Mouse (Mus musculus) liver, embryonic 16.5 days (tissue): ENCODE results near the gene Efna4. TPM values are rescaled to one million over a fixed set of nuclear protein-coding genes. Genes with fewer than 3 reads are reported as not detected.
A peak's percentile ranks its signal among the peaks of the same experiment; 100 is the strongest.

Experiments used
- ATAC-seq: fragments of 200-750 bp; cut with Nextera tagmentation; 2 replicates; pipeline ENCODE4 v1.8.0; 2017; ENCODE audit warnings: low read depth, mild to moderate bottlenecking, moderate number of reproducible peaks, moderate library complexity
- H3K27ac ChIP-seq: fragments of 300-500 bp; sonication (generic); 2 replicates; pipeline ENCODE4 v1.5.1; 2014; ENCODE audit warnings: mild to moderate bottlenecking, low read length
- H3K27me3 ChIP-seq: fragments of 300-500 bp; sonication (generic); 2 replicates; pipeline ENCODE4 v1.6.1; 2014; ENCODE audit warnings: low read depth, low read length, mixed read lengths; ENCODE audit not compliant: control insufficient read depth, insufficient read depth
- H3K36me3 ChIP-seq: fragments of 300-500 bp; sonication (generic); 2 replicates; pipeline ENCODE4 v1.6.1; 2014; ENCODE audit warnings: mild to moderate bottlenecking; ENCODE audit not compliant: control insufficient read depth, insufficient read depth
- H3K4me1 ChIP-seq: fragments of 300-500 bp; sonication (generic); 2 replicates; pipeline ENCODE4 v1.6.1; 2014; ENCODE audit warnings: low read depth, low read length, mixed read lengths; ENCODE audit not compliant: control insufficient read depth
- H3K4me2 ChIP-seq: fragments of 300-500 bp; sonication (generic); 2 replicates; pipeline ENCODE4 v1.6.1; 2014; ENCODE audit warnings: low read depth, low read length, mixed read lengths
- H3K4me3 ChIP-seq: fragments of 300-500 bp; sonication (generic); 2 replicates; pipeline ENCODE4 v1.5.1; 2014; ENCODE audit warnings: low read depth, mild to moderate bottlenecking, low read length
- H3K9ac ChIP-seq: fragments of 300-500 bp; sonication (generic); 2 replicates; pipeline ENCODE4 v1.6.1; 2014; ENCODE audit warnings: low read depth, low read length
- H3K9me3 ChIP-seq: fragments of 300-500 bp; sonication (generic); replicated peaks from 2 replicates; pipeline ENCODE4 v1.6.1; 2016; ENCODE audit warnings: low read length; ENCODE audit not compliant: control insufficient read depth
- WGBS: fragments of 180-500 bp; shearing (Covaris S2); extraction: QIAGEN DNeasy Blood & Tissue Kit; methylation state at CpG from one replicate; pipeline ENCODE4 v1.1.7; 2014; ENCODE audit not compliant: insufficient replicate concordance; 5-methylcytosine and 5-hydroxymethylcytosine counted together
- polyA plus RNA-seq: library from polyadenylated mRNA; unstranded; fragments of >200 nt; fragmentation: Nextera tagmentation; extraction: Ambion mirVana; gene quantifications from 2 replicates; pipeline ENCODE4 v1.2.1, GENCODE M21; 2015

The Efna4 gene
- polyA plus RNA-seq, 1 experiment from 2014 or later, result 0.51 TPM

- peaks cover 41% of the 10 kb centered on the region for H3K27me3 ChIP-seq
- H3K9ac ChIP-seq, result no peak overlapping the region
- 50% methylated on average over 5 of the region's 5 CpGs for WGBS
- H3K27ac ChIP-seq, result no peak overlapping the region
- no peak for ATAC-seq
- H3K9me3 ChIP-seq, result no peaks in the 10 kb centered on the region
- H3K4me1 ChIP-seq, result peaks cover 6% of the 10 kb centered on the region
- H3K4me2 ChIP-seq, result no peak overlapping the region
- H3K4me3 ChIP-seq, result no peak overlapping the region
- H3K36me3 ChIP-seq, result no peaks in the 10 kb centered on the region
Measured at GRCm38 (mm10) chr3:89351271-89351670, 13.4 kb upstream of the Efna4 start.

GRCm38 (mm10) chr3:89349869-89350501 is 12.2 kb upstream of the Efna4 start, which contains the start of gene Adam15:
Adam15 (minus strand) TSS chr3:89349996.
- H3K9ac ChIP-seq, result peak within 1 kb of the TSS; percentile 31; the same call in 1 of the 2 replicates
- H3K4me2 ChIP-seq, result peak within 1 kb of the TSS; percentile 84
- WGBS, result under 1% methylated on average over 58 of the region's 59 CpGs
- peak within 1 kb of the TSS; percentile 64 for H3K4me3 ChIP-seq
- H3K9me3 ChIP-seq, result no peaks in the 10 kb centered on the region
- no peaks in the 10 kb centered on the region for H3K36me3 ChIP-seq
- peak; percentile 78 for ATAC-seq
- H3K27me3 ChIP-seq, result peaks cover 41% of the 10 kb centered on the region
- peaks cover 6% of the 10 kb centered on the region for H3K4me1 ChIP-seq
- no peak within 1 kb of the TSS for H3K27ac ChIP-seq

GRCm38 (mm10) chr3:89348911-89349868 is 11.4 kb upstream of the Efna4 start:
- peaks cover 41% of the 10 kb centered on the region for H3K27me3 ChIP-seq
- 0 out of 2 replicates have a peak, but pooled peaks have one; percentile 6 for ATAC-seq
- peak overlapping the region; percentile 84 for H3K4me2 ChIP-seq
- H3K9ac ChIP-seq, result peak overlapping the region; percentile 31; the same call in 1 of the 2 replicates
- peaks cover 6% of the 10 kb centered on the region for H3K4me1 ChIP-seq
- H3K4me3 ChIP-seq, result peak overlapping the region; percentile 64
- WGBS, result 4% methylated on average over 38 of the region's 38 CpGs
- no peak overlapping the region for H3K27ac ChIP-seq
- H3K9me3 ChIP-seq, result no peaks in the 10 kb centered on the region
- no peaks in the 10 kb centered on the region for H3K36me3 ChIP-seq

- Histone ChIP-seq H3K27ac (no peak overlapping the region), H3K4me3 (no peak overlapping the region), H3K4me1 (peaks cover 6% of the 10 kb centered on the region), H3K9me3 (no peaks in the 10 kb centered on the region), H3K4me2 (no peak overlapping the region), H3K36me3 (no peaks in the 10 kb centered on the region), H3K27me3 (peaks cover 41% of the 10 kb centered on the region), H3K9ac (no peak overlapping the region)
- ATAC-seq, result no peak
- 18% methylated on average over 1 of the region's 1 CpGs for whole genome bisulfite sequencing
Measured at GRCm38 (mm10) chr3:89347916-89348315, 10.1 kb upstream of the Efna4 start.

GRCm38 (mm10) chr3:89346815-89347540 is 9.2 kb upstream of the Efna4 start:
- Histone ChIP-seq H3K9ac (no peak overlapping the region), H3K4me3 (no peak overlapping the region), H3K4me2 (no peak overlapping the region), H3K4me1 (peaks cover 6% of the 10 kb centered on the region), H3K27me3 (peaks cover 35% of the 10 kb centered on the region), H3K27ac (no peak overlapping the region), H3K36me3 (no peaks in the 10 kb centered on the region), H3K9me3 (no peaks in the 10 kb centered on the region)
- WGBS, result 50% methylated on average over 10 of the region's 10 CpGs
- no peak for ATAC-seq

- WGBS, result 69% methylated on average over 7 of the region's 7 CpGs
- no peak for ATAC-seq
Measured at GRCm38 (mm10) chr3:89343279-89343678, 5.5 kb upstream of the Efna4 start.

GRCm38 (mm10) chr3:89341794-89342193 is 4.0 kb upstream of the Efna4 start:
- no peak for ATAC-seq
- WGBS, result 76% methylated on average over 4 of the region's 4 CpGs

More at GRCm38 (mm10) chr3:89343279-89343678, 5.5 kb upstream of the Efna4 start:
- no peaks in the 10 kb centered on the region for H3K36me3 ChIP-seq
- peaks cover 6% of the 10 kb centered on the region for H3K27me3 ChIP-seq
- no peak overlapping the region for H3K4me3 ChIP-seq
- H3K27ac ChIP-seq, result no peak overlapping the region
- H3K9ac ChIP-seq, result no peak overlapping the region
- no peak overlapping the region for H3K4me2 ChIP-seq
- H3K9me3 ChIP-seq, result no peaks in the 10 kb centered on the region
- peaks cover under 1% of the 10 kb centered on the region for H3K4me1 ChIP-seq

GRCm38 (mm10) chr3:89340465-89340864 is 2.6 kb upstream of the Efna4 start:
- H3K27me3 ChIP-seq, result peaks cover 12% of the 10 kb centered on the region
- H3K27ac ChIP-seq, result no peak overlapping the region
- no peak overlapping the region for H3K9ac ChIP-seq
- H3K9me3 ChIP-seq, result no peaks in the 10 kb centered on the region
- no peak for ATAC-seq
- peak overlapping the region; percentile 32; the same call in 1 of the 2 replicates for H3K4me3 ChIP-seq
- peak overlapping the region; percentile 38; the same call in 1 of the 2 replicates for H3K4me2 ChIP-seq
- 8% methylated on average over 11 of the region's 11 CpGs for WGBS
- no peaks in the 10 kb centered on the region for H3K36me3 ChIP-seq
- peaks cover 8% of the 10 kb centered on the region; the same call in 1 of the 2 replicates for H3K4me1 ChIP-seq

More at GRCm38 (mm10) chr3:89341794-89342193, 4.0 kb upstream of the Efna4 start:
- no peak overlapping the region for H3K4me3 ChIP-seq
- no peak overlapping the region for H3K9ac ChIP-seq
- H3K27me3 ChIP-seq, result peaks cover 9% of the 10 kb centered on the region
- no peak overlapping the region for H3K4me2 ChIP-seq
- no peaks in the 10 kb centered on the region for H3K9me3 ChIP-seq
- H3K27ac ChIP-seq, result no peak overlapping the region
- peaks cover 8% of the 10 kb centered on the region; the same call in 1 of the 2 replicates for H3K4me1 ChIP-seq
- H3K36me3 ChIP-seq, result no peaks in the 10 kb centered on the region
